Mouse (Mus musculus): ENCODE results near the gene Sort1. TPM values are rescaled to one million over a fixed set of nuclear protein-coding genes. Genes with fewer than 3 reads are reported as not detected.
A peak's percentile ranks its signal among the peaks of the same experiment; 100 is the strongest.

Sort1 gene
- polyA plus RNA-seq, 1 experiment, result 94.4 TPM

GRCm38 (mm10) chr3:108311688-108312087, 27.8 kb downstream of the Sort1 start:
- Histone ChIP-seq H3K27ac (ENCODE audit: insufficient read depth, low read length) (no peak overlapping the region), H3K4me3 (replicated peaks; ENCODE audit: insufficient read depth, low read depth, low read length) (no peak overlapping the region), H3K27me3 (ENCODE audit: control insufficient read depth, insufficient read depth, low read length) (no peaks in the 10 kb centered on the region), H3K4me1 (ENCODE audit: control insufficient read depth, insufficient read depth, low read length) (no peaks in the 10 kb centered on the region)
- 85% methylated on average over 4 of the region's 4 CpGs for WGBS
- no peak for DNase-seq
- TF ChIP-seq POLR2A (IDR thresholded peaks at IDR 0.05; ENCODE audit: borderline replicate concordance, insufficient read depth, low read length) (no peak), CTCF (IDR thresholded peaks at IDR 0.05; ENCODE audit: borderline replicate concordance, insufficient read depth, low read depth, low read length) (no peak)

GRCm38 (mm10) chr3:108312414-108312813, 28.5 kb downstream of the Sort1 start:
- DNase-seq, result no peak
- no peak overlapping the region for H3K27ac ChIP-seq (ENCODE audit: insufficient read depth, low read length)
- TF ChIP-seq POLR2A (IDR thresholded peaks at IDR 0.05; ENCODE audit: borderline replicate concordance, insufficient read depth, low read length) (no peak), CTCF (IDR thresholded peaks at IDR 0.05; ENCODE audit: borderline replicate concordance, insufficient read depth, low read depth, low read length) (no peak)
- no peaks in the 10 kb centered on the region for H3K27me3 ChIP-seq (ENCODE audit: control insufficient read depth, insufficient read depth, low read length)
- H3K4me3 ChIP-seq (replicated peaks; ENCODE audit: insufficient read depth, low read depth, low read length), result no peak overlapping the region
- H3K4me1 ChIP-seq (ENCODE audit: control insufficient read depth, insufficient read depth, low read length), result no peaks in the 10 kb centered on the region

DNA sequence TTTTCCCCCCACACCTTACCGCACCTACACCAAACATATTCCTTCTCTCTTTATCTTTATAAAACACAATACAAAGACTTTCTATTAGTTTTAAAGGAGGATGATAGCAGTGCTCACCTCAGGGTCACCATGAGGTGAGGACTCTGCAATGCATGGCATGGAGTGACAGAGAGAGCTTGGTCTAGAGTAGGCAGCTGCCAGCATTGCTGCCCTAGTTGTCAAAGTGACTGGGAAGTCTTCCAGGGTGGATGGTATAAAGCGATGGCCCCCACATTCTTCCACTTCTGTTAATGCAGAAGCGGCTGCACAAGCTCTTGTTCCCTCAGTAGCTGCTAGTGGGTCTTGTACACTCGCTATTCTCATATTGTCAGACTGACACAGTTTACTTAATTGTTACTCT, 29.3 kb downstream of the Sort1 start:
- no peaks in the 10 kb centered on the region for H3K4me1 ChIP-seq (ENCODE audit: control insufficient read depth, insufficient read depth, low read length)
- TF ChIP-seq CTCF (IDR thresholded peaks at IDR 0.05; ENCODE audit: borderline replicate concordance, insufficient read depth, low read depth, low read length) (no peak), POLR2A (IDR thresholded peaks at IDR 0.05; ENCODE audit: borderline replicate concordance, insufficient read depth, low read length) (no peak)
- H3K27me3 ChIP-seq (ENCODE audit: control insufficient read depth, insufficient read depth, low read length), result no peaks in the 10 kb centered on the region
- no peak overlapping the region for H3K4me3 ChIP-seq (replicated peaks; ENCODE audit: insufficient read depth, low read depth, low read length)
- WGBS, result 74% methylated on average over 4 of the region's 4 CpGs
- no peak for DNase-seq
- no peak overlapping the region for H3K27ac ChIP-seq (ENCODE audit: insufficient read depth, low read length)

DNA sequence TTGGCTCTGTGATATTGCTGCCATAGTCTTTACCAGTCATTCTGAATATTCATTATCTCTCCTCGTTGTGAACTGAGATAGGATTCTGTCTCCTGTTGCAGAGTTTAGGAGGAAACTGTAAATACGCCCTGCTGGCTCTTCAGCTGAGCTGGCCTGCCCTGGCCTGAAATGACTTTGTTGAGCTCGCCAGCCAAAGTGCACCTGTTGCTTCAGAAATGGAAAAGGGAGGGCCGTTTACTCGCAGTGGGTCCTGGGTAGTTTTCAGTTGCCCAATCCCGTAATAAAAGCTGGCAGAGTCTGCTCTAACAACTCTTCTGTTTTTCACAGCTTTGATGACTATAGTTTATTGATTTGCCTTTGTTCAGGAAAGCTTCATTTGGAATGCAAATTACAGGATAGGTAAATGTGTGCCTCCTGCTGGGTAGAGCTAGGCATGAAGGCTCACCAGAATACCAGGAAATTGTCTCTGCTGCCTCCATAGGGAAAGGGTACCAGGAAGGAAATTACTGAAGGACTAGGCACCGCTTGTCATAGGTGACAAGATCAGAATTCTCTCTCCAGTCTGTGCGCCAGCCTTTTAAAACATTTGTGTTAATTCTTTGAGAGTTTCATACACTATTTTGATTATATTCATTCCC, 30.3 kb downstream of the Sort1 start:
- TF ChIP-seq CTCF (IDR thresholded peaks at IDR 0.05; ENCODE audit: borderline replicate concordance, insufficient read depth, low read depth, low read length), result no peak
- Histone ChIP-seq H3K4me3 (replicated peaks; ENCODE audit: insufficient read depth, low read depth, low read length) (no peak overlapping the region), H3K27ac (ENCODE audit: insufficient read depth, low read length) (no peak overlapping the region), H3K4me1 (ENCODE audit: control insufficient read depth, insufficient read depth, low read length) (no peaks in the 10 kb centered on the region), H3K27me3 (ENCODE audit: control insufficient read depth, insufficient read depth, low read length) (no peaks in the 10 kb centered on the region)
- WGBS, result 54% methylated on average over 8 of the region's 8 CpGs
- no peak for DNase-seq

GRCm38 (mm10) chr3:108318517-108318916, 34.6 kb downstream of the Sort1 start:
- TF ChIP-seq POLR2A (IDR thresholded peaks at IDR 0.05; ENCODE audit: borderline replicate concordance, insufficient read depth, low read length), result no peak
- TF ChIP-seq CTCF (IDR thresholded peaks at IDR 0.05; ENCODE audit: borderline replicate concordance, insufficient read depth, low read depth, low read length), result no peak
- H3K27me3 ChIP-seq (ENCODE audit: control insufficient read depth, insufficient read depth, low read length), result no peaks in the 10 kb centered on the region
- DNase-seq, result no peak
- no peaks in the 10 kb centered on the region for H3K4me1 ChIP-seq (ENCODE audit: control insufficient read depth, insufficient read depth, low read length)
- 59% methylated on average over 2 of the region's 2 CpGs for WGBS
- H3K27ac ChIP-seq (ENCODE audit: insufficient read depth, low read length), result no peak overlapping the region
- H3K4me3 ChIP-seq (replicated peaks; ENCODE audit: insufficient read depth, low read depth, low read length), result no peak overlapping the region

DNA sequence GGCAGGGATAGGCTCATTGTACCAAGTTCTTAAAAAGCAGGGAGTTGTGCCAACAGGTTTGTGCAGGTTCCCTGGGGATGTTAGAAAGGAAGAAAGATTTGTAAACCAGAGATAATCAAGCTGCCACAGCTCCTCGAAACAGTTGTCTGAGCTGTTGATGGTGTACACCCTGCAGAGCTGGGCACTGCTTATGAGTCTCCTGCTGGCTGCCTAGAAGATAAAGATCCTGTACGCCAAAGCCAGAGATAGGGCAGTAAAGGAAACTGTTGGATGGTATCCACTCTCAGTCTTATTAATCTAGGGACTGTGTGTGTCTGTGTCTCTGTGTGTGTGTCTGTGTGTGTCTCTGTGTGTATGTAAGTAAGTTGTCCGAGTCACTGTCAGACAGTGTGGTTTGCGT, 37.8 kb downstream of the Sort1 start:
- no peaks in the 10 kb centered on the region for H3K27me3 ChIP-seq (ENCODE audit: control insufficient read depth, insufficient read depth, low read length)
- H3K4me3 ChIP-seq (replicated peaks; ENCODE audit: insufficient read depth, low read depth, low read length), result no peak overlapping the region
- 19% methylated on average over 4 of the region's 4 CpGs for WGBS
- no peak for TF ChIP-seq CTCF (IDR thresholded peaks at IDR 0.05; ENCODE audit: borderline replicate concordance, insufficient read depth, low read depth, low read length)
- no peak for TF ChIP-seq POLR2A (IDR thresholded peaks at IDR 0.05; ENCODE audit: borderline replicate concordance, insufficient read depth, low read length)
- no peak overlapping the region for H3K27ac ChIP-seq (ENCODE audit: insufficient read depth, low read length)
- no peaks in the 10 kb centered on the region for H3K4me1 ChIP-seq (ENCODE audit: control insufficient read depth, insufficient read depth, low read length)
- peak in 1 of 2 experiments; percentile 39 for DNase-seq

- DNase-seq, result no peak
- no peak for TF ChIP-seq CTCF (IDR thresholded peaks at IDR 0.05; ENCODE audit: borderline replicate concordance, insufficient read depth, low read depth, low read length)
- TF ChIP-seq POLR2A (IDR thresholded peaks at IDR 0.05; ENCODE audit: borderline replicate concordance, insufficient read depth, low read length), result no peak
- Histone ChIP-seq H3K27me3 (ENCODE audit: control insufficient read depth, insufficient read depth, low read length) (no peaks in the 10 kb centered on the region), H3K27ac (ENCODE audit: insufficient read depth, low read length) (no peak overlapping the region), H3K4me3 (replicated peaks; ENCODE audit: insufficient read depth, low read depth, low read length) (no peak overlapping the region), H3K4me1 (ENCODE audit: control insufficient read depth, insufficient read depth, low read length) (peaks cover 3% of the 10 kb centered on the region)
- WGBS, result 83% methylated on average over 4 of the region's 4 CpGs
Measured at GRCm38 (mm10) chr3:108322136-108322535, 38.3 kb downstream of the Sort1 start.

GRCm38 (mm10) chr3:108322962-108323361, 39.1 kb downstream of the Sort1 start:
- peaks cover 7% of the 10 kb centered on the region for H3K4me1 ChIP-seq (ENCODE audit: control insufficient read depth, insufficient read depth, low read length)
- H3K4me3 ChIP-seq (replicated peaks; ENCODE audit: insufficient read depth, low read depth, low read length), result no peak overlapping the region
- TF ChIP-seq CTCF (IDR thresholded peaks at IDR 0.05; ENCODE audit: borderline replicate concordance, insufficient read depth, low read depth, low read length), result no peak
- no peak for TF ChIP-seq POLR2A (IDR thresholded peaks at IDR 0.05; ENCODE audit: borderline replicate concordance, insufficient read depth, low read length)
- no peak for DNase-seq
- H3K27ac ChIP-seq (ENCODE audit: insufficient read depth, low read length), result no peak overlapping the region
- no peaks in the 10 kb centered on the region for H3K27me3 ChIP-seq (ENCODE audit: control insufficient read depth, insufficient read depth, low read length)
- 83% methylated on average over 3 of the region's 3 CpGs for WGBS

Measured in cerebellum, adult 2 months (tissue).